Mouse (Mus musculus) adrenal gland, postnatal 25 days (tissue): ENCODE measurements at regions not wholly inside any gene's neighbourhood (a gene's known extent, or its start where the extent isn't known, plus 50 kb on each side); places are given as distances from the start of the nearest gene placed in this dataset.
A peak's percentile ranks its signal among the peaks of the same experiment; 100 is the strongest.

Experiments used
- DNase-seq: peaks from one replicate; pipeline ENCODE4 v3.0.0; 2021; ENCODE audit warnings: mixed read lengths

GRCm38 (mm10) chr1:147996591-147996990 lies 1502.0 kb downstream of the Brinp3 start:
- DNase-seq: no peak

GRCm38 (mm10) chr1:148033851-148034250 lies 1539.3 kb downstream of the Brinp3 start:
- peak; percentile 5 for DNase-seq

DNA sequence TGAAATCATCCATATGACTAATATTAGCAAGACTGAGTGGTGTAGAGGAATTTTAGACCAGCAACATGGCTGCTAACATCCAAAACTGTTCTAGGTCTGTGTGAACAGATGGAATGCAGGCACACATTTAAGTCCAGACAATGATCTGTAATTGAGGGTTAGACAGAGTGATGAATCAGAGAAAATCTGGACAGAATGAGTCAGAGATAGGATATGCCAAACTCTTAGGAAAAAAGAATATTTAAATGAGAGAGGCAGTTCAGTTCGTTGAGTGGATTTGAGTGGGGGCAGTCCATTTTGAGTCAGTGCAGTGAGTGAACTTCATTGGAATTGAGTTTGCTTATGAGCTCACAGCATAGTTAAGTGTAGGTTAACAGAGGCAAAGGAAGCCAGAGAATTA lies 1557.3 kb downstream of the Brinp3 start:
- no peak for DNase-seq
